Mouse (Mus musculus): ENCODE measurements at regions not wholly inside any gene's neighbourhood (a gene's known extent, or its start where the extent isn't known, plus 50 kb on each side); places are given as distances from the start of the nearest gene placed in this dataset.

- no peak for TF ChIP-seq CTCF (IDR thresholded peaks at IDR 0.05 in 2 of 3, conservative IDR thresholded peaks at IDR 0.05 in 1 of 3; ENCODE audit: control insufficient read depth in 1 of 3, insufficient read depth in 1 of 3, low read depth in 2 of 3, low read length in 3 of 3, poor library complexity in 1 of 3, severe bottlenecking in 1 of 3)
- no peak for TF ChIP-seq POLR2A (IDR thresholded peaks at IDR 0.05; ENCODE audit: control insufficient read depth in 1 of 2, insufficient read depth in 1 of 2, low read depth in 1 of 2, low read length in 2 of 2, poor library complexity in 1 of 2)
- no peak for TF ChIP-seq KAT2A (conservative IDR thresholded peaks at IDR 0.05; ENCODE audit: low read depth, low read length)
- TF ChIP-seq JUND (IDR thresholded peaks at IDR 0.05; ENCODE audit: low read depth, low read length) = no peak
- no peak for TF ChIP-seq EP300 (IDR thresholded peaks at IDR 0.05; ENCODE audit: low read depth in 1 of 2, low read length in 2 of 2)
- no peak for TF ChIP-seq NELFE (IDR thresholded peaks at IDR 0.05; ENCODE audit: low read depth, low read length)
- TF ChIP-seq MYC (IDR thresholded peaks at IDR 0.05; ENCODE audit: low read depth, low read length) = no peak
- no peak for TF ChIP-seq USF2 (IDR thresholded peaks at IDR 0.05; ENCODE audit: borderline replicate concordance in 1 of 2, insufficient read depth in 1 of 2, low read depth in 1 of 2, low read length in 2 of 2)
- no peak for TF ChIP-seq RAD21 (IDR thresholded peaks at IDR 0.05; ENCODE audit: low read depth, low read length)
- TF ChIP-seq TAL1 (IDR thresholded peaks at IDR 0.05; ENCODE audit: low read length) = no peak
- TF ChIP-seq SIN3A (IDR thresholded peaks at IDR 0.05; ENCODE audit: low read length) = no peak
- TF ChIP-seq USF1 (IDR thresholded peaks at IDR 0.05; ENCODE audit: low read depth, low read length) = no peak
- no peak for TF ChIP-seq RCOR1 (IDR thresholded peaks at IDR 0.05; ENCODE audit: low read depth, low read length)
- no peak for TF ChIP-seq ELF1 (IDR thresholded peaks at IDR 0.05; ENCODE audit: low read depth, low read length)
These were observed 160.6 kb upstream of the Tsc22d2 start for GRCm38 (mm10) chr3:58253942-58254341.

Data from MEL (cell line).